Mouse (Mus musculus) C2C12 (cell line): ENCODE measurements around the gene Mrvi1. TPM values are rescaled to one million over a fixed set of nuclear protein-coding genes. Genes with fewer than 3 reads are reported as not detected.
A peak's percentile ranks its signal among the peaks of the same experiment; 100 is the strongest.

Experiments used
- H3K27me3 ChIP-seq: one replicate; pipeline ENCODE4 v1.6.1; 2011; ENCODE audit not compliant: control insufficient read depth, insufficient read depth, insufficient read length
- H3K36me3 ChIP-seq: one replicate; pipeline ENCODE4 v1.6.1; 2011; ENCODE audit not compliant: control insufficient read depth, insufficient read depth
- H3K4me3 ChIP-seq: one replicate; pipeline ENCODE4 v1.5.1; 2011; ENCODE audit warnings: mild to moderate bottlenecking, control low read depth; ENCODE audit not compliant: poor library complexity, insufficient read depth, severe bottlenecking
- H3K79me2 ChIP-seq: one replicate; pipeline ENCODE4 v1.6.1; 2011; ENCODE audit not compliant: control insufficient read depth, insufficient read depth
- H3K79me3 ChIP-seq: one replicate; pipeline ENCODE4 v1.6.1; 2011; ENCODE audit warnings: low read depth, control low read depth
- H3ac ChIP-seq: one replicate; pipeline ENCODE3; 2011; ENCODE audit warnings: low read depth; ENCODE audit not compliant: control insufficient read depth, insufficient read length
- CEBPB ChIP-seq: IDR thresholded peaks from one replicate; pipeline ENCODE4 v1.6.1; 2011; ENCODE audit warnings: low read depth, mild to moderate bottlenecking, control low read depth, moderate library complexity
- CTCF ChIP-seq: IDR thresholded peaks from one replicate; pipeline ENCODE4 v1.5.1; 2011; ENCODE audit not compliant: control insufficient read depth, insufficient read depth, insufficient read length
- FOSL1 ChIP-seq: IDR thresholded peaks from one replicate; pipeline ENCODE4 v1.8.0; 2011; ENCODE audit warnings: mild to moderate bottlenecking, low read length; ENCODE audit not compliant: poor library complexity, insufficient read depth, severe bottlenecking
- MAX ChIP-seq: IDR thresholded peaks from one replicate; pipeline ENCODE4 v1.6.1; 2011; ENCODE audit warnings: mild to moderate bottlenecking, control low read depth
- MYOD1 ChIP-seq: IDR thresholded peaks from one replicate; pipeline ENCODE4 v1.6.1; 2011; ENCODE audit warnings: low read depth; ENCODE audit not compliant: control insufficient read depth, insufficient read length
- MYOG ChIP-seq: IDR thresholded peaks from one replicate; pipeline ENCODE4 v1.6.1; 2011; ENCODE audit not compliant: control insufficient read depth, insufficient read length; ENCODE audit errors: extremely low read depth
- USF1 ChIP-seq: IDR thresholded peaks from one replicate; pipeline ENCODE4 v1.6.1; 2011; ENCODE audit warnings: low read depth, mild to moderate bottlenecking, control low read depth, moderate library complexity
- polyA plus RNA-seq: library from polyadenylated mRNA; unstranded; fragments of >200 nt; fragmentation: generic; extraction: Trizol; gene quantifications from one replicate; pipeline ENCODE4 v1.2.1, GENCODE M21; 2012; ENCODE audit warnings: missing spikeins

Gene Mrvi1
- polyA plus RNA-seq, 1 experiment: 0.05 TPM

- TF ChIP-seq MYOG: no peak
- TF ChIP-seq MYOD1: no peak
- TF ChIP-seq MAX: no peak
- no peak for TF ChIP-seq CTCF
- no peak for TF ChIP-seq USF1
- TF ChIP-seq FOSL1: no peak
- TF ChIP-seq CEBPB: no peak
- Histone ChIP-seq H3K4me3 (no peak overlapping the region), H3K36me3 (no peaks in the 10 kb centered on the region), H3K79me2 (no peaks in the 10 kb centered on the region), H3K79me3 (no peaks in the 10 kb centered on the region), H3ac (no peak overlapping the region), H3K27me3 (no peaks in the 10 kb centered on the region)
These were observed 25.7 kb downstream of the Mrvi1 start for GRCm38 (mm10) chr7:110956422-110957170.

GRCm38 (mm10) chr7:110955576-110955975, 26.7 kb downstream of the Mrvi1 start:
- H3K27me3 ChIP-seq: no peaks in the 10 kb centered on the region
- H3K79me3 ChIP-seq: no peaks in the 10 kb centered on the region
- H3K79me2 ChIP-seq: no peaks in the 10 kb centered on the region
- H3K36me3 ChIP-seq: no peaks in the 10 kb centered on the region
- no peak overlapping the region for H3K4me3 ChIP-seq
- no peak overlapping the region for H3ac ChIP-seq
- no peak for TF ChIP-seq CTCF
- no peak for TF ChIP-seq CEBPB
- no peak for TF ChIP-seq USF1
- no peak for TF ChIP-seq MYOG
- no peak for TF ChIP-seq FOSL1
- no peak for TF ChIP-seq MAX
- no peak for TF ChIP-seq MYOD1

DNA sequence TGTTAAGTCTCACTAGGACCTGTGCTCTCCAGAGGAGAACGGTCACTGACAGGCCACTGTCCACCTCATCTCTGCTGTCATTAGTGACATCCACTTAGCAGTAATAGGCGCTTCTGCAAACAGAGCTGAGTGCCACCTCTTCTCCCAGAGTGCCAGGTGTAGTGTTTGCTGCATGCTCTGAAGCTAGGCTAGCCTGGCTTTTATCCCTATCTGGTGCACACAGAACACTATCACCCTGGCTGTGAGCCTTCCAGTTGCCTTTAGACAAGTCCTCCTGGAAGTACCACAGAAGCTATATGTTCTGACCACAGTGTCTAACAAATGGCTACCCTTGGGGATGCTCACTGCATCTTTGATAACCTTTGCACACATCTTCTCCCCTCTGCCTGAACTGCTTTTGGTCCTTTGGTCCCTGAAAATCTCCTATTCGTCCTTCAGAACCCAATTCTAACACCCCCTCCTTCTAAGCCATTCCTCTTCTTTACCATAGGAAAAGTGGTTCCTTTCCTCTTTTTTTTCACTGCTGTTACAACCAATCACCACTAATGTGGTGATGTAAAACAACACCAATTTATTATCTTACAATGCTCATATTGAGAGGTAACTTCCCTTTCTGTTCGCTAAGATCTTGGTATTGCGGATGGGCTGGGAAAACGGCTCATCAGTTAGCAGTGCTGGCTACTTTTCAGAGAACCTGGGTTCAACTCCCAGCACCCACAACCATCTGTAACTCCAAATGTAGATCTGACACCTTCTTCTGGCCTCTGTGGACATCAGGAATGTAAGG, 28.0 kb downstream of the Mrvi1 start:
- TF ChIP-seq CEBPB (no peak), MAX (no peak), CTCF (no peak), MYOG (no peak), FOSL1 (no peak), MYOD1 (no peak), USF1 (no peak)
- Histone ChIP-seq H3ac (no peak overlapping the region), H3K27me3 (no peaks in the 10 kb centered on the region), H3K36me3 (no peaks in the 10 kb centered on the region), H3K4me3 (no peak overlapping the region), H3K79me3 (no peaks in the 10 kb centered on the region), H3K79me2 (no peaks in the 10 kb centered on the region)

DNA sequence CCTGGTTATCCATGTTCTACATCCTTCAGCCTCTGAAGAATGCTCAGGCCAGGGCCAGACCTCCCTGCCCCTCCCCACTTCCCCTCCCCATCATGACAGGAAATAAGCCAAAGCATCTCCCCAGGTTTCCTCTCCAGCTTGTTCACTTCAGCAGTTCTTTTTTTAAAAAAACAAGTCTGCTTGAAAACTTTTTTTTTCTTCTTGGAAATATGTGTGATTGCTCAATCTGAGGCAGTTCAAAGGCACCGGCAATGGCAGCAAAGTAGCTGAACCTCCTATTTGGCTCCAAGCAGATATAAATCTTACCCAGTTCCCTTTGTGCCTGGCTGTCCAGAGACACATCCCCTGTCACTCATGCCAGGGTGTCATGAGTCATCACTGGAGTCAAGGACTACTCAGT, 29.1 kb downstream of the Mrvi1 start:
- no peaks in the 10 kb centered on the region for H3K79me3 ChIP-seq
- no peaks in the 10 kb centered on the region for H3K79me2 ChIP-seq
- no peak overlapping the region for H3ac ChIP-seq
- no peak overlapping the region for H3K4me3 ChIP-seq
- H3K27me3 ChIP-seq: no peaks in the 10 kb centered on the region
- TF ChIP-seq FOSL1: no peak
- TF ChIP-seq MYOG: no peak
- peak; percentile 77 for TF ChIP-seq CEBPB
- H3K36me3 ChIP-seq: no peaks in the 10 kb centered on the region

DNA sequence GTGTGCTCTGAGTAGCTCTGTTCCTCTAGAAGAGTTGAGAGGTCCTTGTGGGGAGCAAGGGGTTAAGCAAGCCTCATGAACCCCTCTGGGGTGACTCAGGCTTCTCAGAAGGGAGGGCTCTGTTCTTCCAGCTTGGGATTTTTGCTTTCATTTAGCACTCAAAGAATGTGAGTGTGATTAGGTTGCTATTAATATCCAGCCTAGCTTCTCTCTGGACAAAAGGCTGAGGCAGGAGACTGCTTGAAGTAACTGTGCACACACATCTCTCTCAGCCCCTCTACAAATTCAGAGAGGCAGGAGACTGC, 31.7 kb downstream of the Mrvi1 start:
- H3K4me3 ChIP-seq: no peak overlapping the region
- H3K79me3 ChIP-seq: no peaks in the 10 kb centered on the region
- H3K27me3 ChIP-seq: no peaks in the 10 kb centered on the region
- H3ac ChIP-seq: no peak overlapping the region
- TF ChIP-seq MYOG (no peak), CEBPB (no peak), FOSL1 (no peak), MYOD1 (no peak), MAX (no peak), CTCF (no peak), USF1 (no peak)
- no peaks in the 10 kb centered on the region for H3K79me2 ChIP-seq
- no peaks in the 10 kb centered on the region for H3K36me3 ChIP-seq
